Mouse (Mus musculus): ENCODE results near the gene Gins2. TPM values are rescaled to one million over a fixed set of nuclear protein-coding genes. Genes with fewer than 3 reads are reported as not detected.

The Gins2 gene
- total RNA-seq, 2 experiments from 2014 or later: 2.3 to 2.9 TPM

GRCm38 (mm10) chr8:120552509-120552908, 36.6 kb downstream of the Gins2 start:
- intact Hi-C loops (cut with DNase I): no loop called here
- no peak for DNase-seq (ENCODE audit: extremely low spot score in 1 of 2, low spot score in 2 of 2)

DNA sequence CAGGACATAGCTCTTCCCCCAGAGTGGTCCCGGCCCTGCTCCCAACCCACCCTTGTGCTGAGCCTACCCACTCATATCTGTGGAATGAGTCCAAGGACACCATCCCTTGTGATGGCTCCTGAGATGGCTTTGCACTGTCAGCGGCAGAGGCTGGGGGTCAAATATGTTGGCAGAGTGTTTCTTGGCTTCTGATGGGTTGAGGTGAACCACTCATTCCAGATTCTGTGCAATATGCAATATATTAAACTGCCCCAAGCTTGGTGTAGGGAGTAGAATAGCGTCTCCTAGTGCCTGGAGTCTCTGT, 37.5 kb downstream of the Gins2 start:
- no peak for DNase-seq (ENCODE audit: extremely low spot score in 1 of 2, low spot score in 2 of 2)
- intact Hi-C loops (cut with DNase I): no loop called here

DNA sequence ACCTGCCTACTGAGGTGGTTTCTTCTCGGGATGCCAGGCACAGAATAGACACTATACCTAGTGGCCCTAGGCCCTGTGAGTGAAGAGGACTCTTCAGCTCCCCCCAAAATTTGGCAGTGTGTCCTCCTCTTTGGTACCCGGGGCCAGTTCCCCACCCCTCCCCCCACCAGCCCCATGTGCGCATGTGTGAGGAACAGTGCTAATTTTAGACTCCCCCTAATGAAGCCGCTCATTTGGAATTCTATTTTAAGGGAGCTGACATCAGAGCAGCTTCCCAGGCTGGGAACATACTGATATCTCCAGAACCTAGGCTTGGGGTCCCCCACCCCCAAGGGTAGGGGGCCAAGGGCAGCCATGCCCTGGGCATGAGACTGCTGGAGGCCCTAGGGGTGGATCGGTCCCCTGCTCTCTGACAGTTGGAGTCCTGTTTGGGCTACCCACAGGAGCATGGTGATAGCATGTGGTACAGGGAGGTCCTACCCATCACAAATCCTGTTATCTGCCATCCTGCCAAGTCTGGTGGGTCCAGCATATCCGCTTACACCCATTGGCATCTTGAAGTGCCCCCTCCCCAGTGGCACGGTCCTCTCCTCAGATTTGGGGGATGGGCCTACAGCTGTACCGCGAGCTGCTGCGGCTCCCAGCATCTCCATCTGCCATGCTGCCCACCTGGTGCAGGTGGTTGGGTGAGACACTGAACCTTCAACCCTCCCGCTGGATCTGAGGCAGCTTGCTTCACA, 38.0 kb downstream of the Gins2 start:
- intact Hi-C loops (cut with DNase I): no loop called here
- no peak for DNase-seq (ENCODE audit: extremely low spot score in 1 of 2, low spot score in 2 of 2)

DNA sequence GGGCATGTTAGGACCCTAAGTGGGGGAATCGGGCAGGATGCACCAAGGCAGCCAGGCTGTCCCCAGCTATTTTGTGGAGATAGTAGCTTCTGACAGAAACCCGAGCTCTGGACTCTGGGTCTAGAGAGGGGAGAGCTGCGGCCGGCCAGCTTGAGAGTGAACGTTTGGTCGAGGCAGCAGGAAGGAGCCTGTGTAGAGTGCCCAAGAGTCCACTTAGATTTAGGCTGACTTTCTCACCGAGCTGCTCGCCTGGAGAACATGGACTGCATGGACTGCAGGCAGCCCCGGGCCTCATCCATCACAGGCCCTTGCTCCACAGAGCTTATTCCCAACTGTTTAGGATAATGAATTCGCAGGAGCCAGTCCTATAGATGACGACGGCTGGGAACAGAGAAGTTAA, 38.7 kb downstream of the Gins2 start:
- intact Hi-C loops (cut with DNase I): no loop called here
- DNase-seq (ENCODE audit: extremely low spot score in 1 of 2, low spot score in 2 of 2): no peak

DNA sequence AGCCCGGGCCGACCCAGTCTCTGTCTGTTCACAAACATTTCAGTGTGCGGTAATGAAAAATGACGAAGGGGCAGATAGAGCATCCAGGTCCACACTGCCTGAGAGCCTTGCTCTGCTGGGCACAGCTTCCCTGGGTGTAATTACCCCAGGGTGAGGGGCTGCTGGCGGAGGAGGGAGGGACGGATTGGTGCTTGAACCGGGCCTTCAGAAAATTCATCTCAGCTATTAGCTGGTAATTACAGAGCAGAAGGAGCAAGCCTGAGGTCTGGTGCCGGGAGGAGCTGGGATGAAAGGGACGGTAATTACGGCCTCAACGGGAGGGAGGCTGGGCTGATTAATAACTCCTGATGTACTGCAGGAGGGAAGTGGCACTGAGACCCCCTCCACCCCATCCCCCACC, 39.2 kb downstream of the Gins2 start:
- DNase-seq (ENCODE audit: extremely low spot score in 1 of 2, low spot score in 2 of 2): no peak

DNA sequence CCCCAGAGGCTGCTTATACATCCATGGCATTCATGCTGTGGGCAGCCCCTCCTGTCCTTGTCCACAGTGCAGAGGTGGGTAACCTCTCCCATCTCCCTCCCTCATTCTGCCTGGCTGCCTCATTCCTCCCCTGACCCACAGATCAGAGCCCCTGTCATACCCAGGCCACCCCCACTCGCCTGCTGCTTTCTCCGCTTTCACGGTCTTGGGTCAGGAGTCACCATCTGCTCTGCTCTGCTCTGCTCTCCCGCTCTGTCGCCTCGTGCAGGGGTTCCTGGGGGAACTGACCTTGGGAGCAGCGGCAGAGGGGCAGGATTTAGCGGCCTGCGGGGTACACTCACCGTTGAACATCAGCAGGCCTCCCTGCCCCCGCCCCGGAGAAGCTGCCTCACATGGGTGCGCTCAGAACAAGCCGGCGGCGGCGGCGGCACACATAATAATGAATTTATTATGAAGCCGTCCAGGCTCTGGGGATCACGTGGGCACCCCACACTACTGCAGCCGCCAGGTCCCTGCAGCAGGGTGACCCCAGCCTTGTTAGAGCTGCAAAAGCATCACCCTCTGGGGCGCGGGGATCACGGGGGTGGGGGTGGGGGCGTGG, 39.7 kb downstream of the Gins2 start:
- intact Hi-C loops (cut with DNase I): no loop called here

More for the DNA sequence above, 39.2 kb downstream of the Gins2 start:
- intact Hi-C loops (cut with DNase I): no loop called here

DNA sequence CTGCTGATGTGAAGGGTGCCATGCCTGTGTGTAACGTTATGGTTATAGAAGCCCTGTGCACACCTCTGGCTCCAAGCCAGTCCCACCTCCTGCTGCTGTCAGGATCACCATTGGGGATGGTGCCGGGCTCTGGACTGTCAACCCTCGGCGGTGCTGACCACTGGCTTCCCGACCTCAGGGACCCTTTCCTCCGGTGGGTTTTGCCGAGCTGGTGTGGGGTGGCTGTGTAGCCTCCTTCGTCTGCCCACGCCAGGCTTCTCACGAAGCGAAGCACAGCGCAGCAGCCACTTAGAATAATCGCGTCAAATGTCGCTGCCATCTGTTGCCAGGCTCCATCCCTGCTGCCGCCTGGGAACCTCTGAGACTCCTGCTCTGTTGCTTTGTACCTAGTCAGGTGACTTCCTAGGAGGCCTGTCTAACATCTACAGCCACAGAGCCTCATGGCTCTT, 40.8 kb downstream of the Gins2 start:
- DNase-seq (ENCODE audit: extremely low spot score in 1 of 2, low spot score in 2 of 2): no peak
- intact Hi-C loops (cut with DNase I): no loop called here

More for the DNA sequence above, 39.7 kb downstream of the Gins2 start:
- no peak for DNase-seq (ENCODE audit: extremely low spot score in 1 of 2, low spot score in 2 of 2)

DNA sequence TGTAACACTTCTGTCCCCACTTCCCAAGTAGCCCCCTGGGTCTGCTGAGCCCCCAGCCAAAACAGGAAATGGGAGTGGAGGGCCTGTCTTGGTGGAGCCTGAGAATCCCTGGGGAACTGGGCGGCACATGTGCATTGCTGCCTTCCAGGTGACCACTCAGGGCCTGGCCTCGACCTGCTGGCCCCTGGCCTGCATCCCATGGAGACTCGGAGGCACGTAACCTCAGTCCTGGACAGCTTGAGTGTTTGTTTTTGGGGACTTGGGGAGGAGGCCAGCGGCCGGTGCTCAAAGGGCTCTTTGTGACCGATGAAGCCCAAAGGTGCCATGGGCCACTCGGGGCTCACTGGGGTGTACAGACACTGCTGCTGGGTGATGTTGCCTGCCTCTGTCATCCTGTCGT, 41.5 kb downstream of the Gins2 start:
- intact Hi-C loops (cut with DNase I): no loop called here
- DNase-seq (ENCODE audit: extremely low spot score in 1 of 2, low spot score in 2 of 2): no peak

- no peak for DNase-seq (ENCODE audit: extremely low spot score in 1 of 2, low spot score in 2 of 2)
- intact Hi-C loops (cut with DNase I): no loop called here
Measured at GRCm38 (mm10) chr8:120544155-120544554, 44.9 kb downstream of the Gins2 start.

DNA sequence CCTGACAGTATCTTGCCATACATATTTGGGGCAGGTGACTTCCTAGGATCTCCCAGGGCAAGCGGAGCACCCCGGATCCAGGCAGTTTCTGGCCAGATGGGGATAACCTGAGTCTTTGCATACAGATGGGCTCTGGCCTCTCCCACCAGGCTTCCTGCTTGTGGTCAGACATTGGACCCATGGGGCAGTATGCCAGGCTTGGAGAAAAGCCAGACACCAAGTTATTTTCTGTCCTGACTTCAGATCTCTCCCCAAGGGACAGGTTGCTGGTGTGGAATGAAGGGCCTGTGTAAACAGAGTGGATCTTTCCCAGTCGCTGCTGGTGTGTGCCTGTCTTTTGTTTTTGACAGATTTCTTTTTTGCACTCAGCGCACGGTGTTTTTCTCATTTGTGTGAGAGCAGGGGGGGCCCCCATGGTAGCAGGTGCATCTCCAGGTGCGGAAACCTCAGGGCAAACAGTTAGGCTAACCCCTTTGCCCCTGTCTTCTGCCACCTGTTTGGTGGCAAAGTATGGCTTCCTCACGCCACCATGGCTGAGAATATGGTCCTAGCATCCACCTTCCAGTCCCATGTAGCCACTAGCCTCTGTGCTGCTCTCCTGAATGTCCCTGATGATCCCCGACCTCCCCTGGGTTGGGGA, 45.6 kb downstream of the Gins2 start:
- intact Hi-C loops (cut with DNase I): no loop called here

GRCm38 (mm10) chr8:120542995-120543394, 46.1 kb downstream of the Gins2 start:
- intact Hi-C loops (cut with DNase I): no loop called here
- no peak for DNase-seq (ENCODE audit: extremely low spot score in 1 of 2, low spot score in 2 of 2)

More for the DNA sequence above, 45.6 kb downstream of the Gins2 start:
- no peak for DNase-seq (ENCODE audit: extremely low spot score in 1 of 2, low spot score in 2 of 2)

GRCm38 (mm10) chr8:120539775-120540625, 49.1 kb downstream of the Gins2 start:
- intact Hi-C loops (cut with DNase I): loop anchor here (5.0 kb wide), 3 partner anchors 133 to 253 kb away; no protein-coding TSS in a partner anchor

DNA sequence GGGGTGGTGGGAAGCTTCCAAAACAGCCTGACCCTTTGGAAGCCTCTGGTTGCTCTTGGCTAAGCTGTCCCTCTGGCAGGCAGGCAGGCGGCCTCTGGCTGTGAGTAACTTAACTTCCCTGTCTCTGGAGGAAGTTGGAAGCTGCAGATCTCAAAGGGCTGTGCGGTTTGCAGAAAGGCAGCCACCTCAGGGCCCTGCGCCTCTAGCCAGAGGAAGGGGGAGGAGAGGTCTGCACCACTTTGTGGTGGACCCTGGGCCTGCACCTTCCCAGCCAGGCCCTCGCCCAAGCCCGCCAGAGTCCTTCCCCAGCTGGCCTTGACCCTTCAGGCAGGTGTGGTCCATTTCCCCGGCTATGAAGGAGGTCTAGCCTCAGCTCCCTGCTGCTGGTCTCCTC, 49.7 kb downstream of the Gins2 start:
- intact Hi-C loops (cut with DNase I): loop anchor here (5.0 kb wide), 3 partner anchors 132 to 252 kb away; no protein-coding TSS in a partner anchor
- peak in 1 of 2 experiments; percentile 63 for DNase-seq (ENCODE audit: extremely low spot score in 1 of 2, low spot score in 2 of 2)

More at GRCm38 (mm10) chr8:120539775-120540625, 49.1 kb downstream of the Gins2 start:
- no peak for DNase-seq (ENCODE audit: extremely low spot score in 1 of 2, low spot score in 2 of 2)

GRCm38 (mm10) chr8:120538397-120539240, 50.5 kb downstream of the Gins2 start:
- DNase-seq (ENCODE audit: extremely low spot score in 1 of 2, low spot score in 2 of 2): peak in 1 of 2 experiments; percentile 79
- intact Hi-C loops (cut with DNase I): loop anchor here (5.0 kb wide), 3 partner anchors 131 to 251 kb away; no protein-coding TSS in a partner anchor

DNA sequence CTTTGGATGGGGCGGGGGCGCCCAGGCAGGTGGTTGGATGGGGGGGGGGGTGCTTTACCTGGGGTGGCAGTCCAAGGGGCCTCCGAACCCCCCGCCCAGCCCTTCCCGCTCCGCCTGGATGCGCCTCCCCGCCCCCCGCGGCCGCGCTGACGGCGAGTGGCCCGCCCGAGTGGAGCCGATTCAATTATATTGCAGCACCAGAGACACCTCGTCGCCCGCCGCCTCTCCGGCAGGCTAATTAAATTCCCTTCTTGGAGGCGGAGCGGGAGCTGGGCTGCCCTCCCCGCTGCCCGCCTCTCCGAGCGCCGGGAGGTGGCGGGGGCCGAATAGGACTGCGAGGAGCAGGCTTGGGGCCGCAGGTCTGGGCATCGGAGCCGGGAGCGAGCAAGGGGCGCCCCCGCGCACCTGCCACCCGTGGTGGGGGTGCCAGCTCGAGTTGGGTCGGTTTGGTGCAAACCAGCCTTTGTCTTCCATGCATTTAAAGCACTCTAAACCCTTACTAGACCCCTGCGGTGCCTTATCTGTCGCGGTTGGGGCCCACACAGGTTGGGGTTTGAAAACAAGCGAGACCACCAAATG, 51.2 kb downstream of the Gins2 start:
- peak in 1 of 2 experiments; percentile 79 for DNase-seq (ENCODE audit: extremely low spot score in 1 of 2, low spot score in 2 of 2)
- intact Hi-C loops (cut with DNase I): loop anchor here (5.0 kb wide), 3 partner anchors 131 to 251 kb away; no protein-coding TSS in a partner anchor

- intact Hi-C loops (cut with DNase I): loop anchor here (5.0 kb wide), 3 partner anchors 130 to 250 kb away; no protein-coding TSS in a partner anchor
- peak in 1 of 2 experiments; percentile 82 for DNase-seq (ENCODE audit: extremely low spot score in 1 of 2, low spot score in 2 of 2)
Measured at GRCm38 (mm10) chr8:120537207-120537817, 51.8 kb downstream of the Gins2 start.

All from left cerebral cortex, postnatal 10 days (tissue).